Mouse (Mus musculus): ENCODE measurements around the gene Spz1.

DNA sequence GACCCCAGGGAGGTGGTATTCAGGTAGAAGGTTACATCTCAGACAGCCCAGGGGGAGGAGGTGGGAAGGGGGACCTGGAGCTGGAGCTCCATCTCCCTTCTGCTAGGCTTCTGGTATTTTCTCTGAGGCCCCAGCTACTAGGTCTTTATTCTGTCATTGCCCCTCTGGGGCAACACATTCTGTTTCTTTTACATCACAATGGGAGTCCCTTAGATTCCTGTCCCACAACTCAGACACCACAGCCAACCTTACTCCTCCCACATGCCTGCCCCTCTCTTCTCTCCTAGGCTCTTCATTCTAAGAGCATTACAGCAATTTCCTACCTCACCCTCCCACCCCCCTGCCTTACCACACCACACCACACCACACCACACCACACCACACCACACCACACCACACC lies at the start of gene Spz1:
- TF ChIP-seq CTCF (IDR thresholded peaks at IDR 0.05; ENCODE audit: low read depth): no peak
- no peak for TF ChIP-seq EP300 (IDR thresholded peaks at IDR 0.05; ENCODE audit: low read depth)
